Mouse (Mus musculus) limb, embryonic 14.5 days (tissue): Measurements from ENCODE around the gene U2surp. TPM values are rescaled to one million over a fixed set of nuclear protein-coding genes. Genes with fewer than 3 reads are reported as not detected.
A peak's percentile ranks its signal among the peaks of the same experiment; 100 is the strongest.

Source experiments
- ATAC-seq: fragments of 200-750 bp; cut with Nextera tagmentation; 2 replicates; pipeline ENCODE4 v1.8.0; 2017; ENCODE audit warnings: low read depth, moderate number of reproducible peaks, moderate TSS enrichment; ENCODE audit not compliant: low FRiP score
- DNase-seq: peaks from one replicate; pipeline ENCODE4 v3.0.0-alpha.2; 2015; ENCODE audit warnings: low spot score
- H3K27ac ChIP-seq: fragments of 300-500 bp; sonication (generic); replicated peaks from 2 replicates; pipeline ENCODE4 v1.5.1; 2014; ENCODE audit warnings: low read depth, mild to moderate bottlenecking, low read length, moderate library complexity, mixed read lengths
- H3K27me3 ChIP-seq: fragments of 300-500 bp; sonication (generic); 2 replicates; pipeline ENCODE4 v1.6.1; 2014; ENCODE audit warnings: low read length, mixed read lengths; ENCODE audit not compliant: control insufficient read depth, insufficient read depth
- H3K36me3 ChIP-seq: fragments of 300-500 bp; sonication (generic); 2 replicates; pipeline ENCODE4 v1.6.1; 2014; ENCODE audit warnings: mild to moderate bottlenecking, low read length, moderate library complexity, mixed read lengths; ENCODE audit not compliant: control insufficient read depth, insufficient read depth
- H3K4me1 ChIP-seq: fragments of 300-500 bp; sonication (generic); 2 replicates; pipeline ENCODE4 v1.6.1; 2014; ENCODE audit warnings: antibody characterized with exemption, low read length, mixed read lengths; ENCODE audit not compliant: control insufficient read depth, insufficient read depth
- H3K4me2 ChIP-seq: fragments of 300-500 bp; sonication (generic); replicated peaks from 2 replicates; pipeline ENCODE4 v1.6.1; 2014; ENCODE audit warnings: low read depth, mild to moderate bottlenecking, low read length, moderate library complexity; ENCODE audit not compliant: severe bottlenecking
- H3K4me3 ChIP-seq: fragments of 300-500 bp; sonication (generic); replicated peaks from 2 replicates; pipeline ENCODE4 v1.5.1; 2014; ENCODE audit warnings: low read length
- H3K9ac ChIP-seq: fragments of 300-500 bp; sonication (generic); 2 replicates; pipeline ENCODE4 v1.6.1; 2014; ENCODE audit warnings: mild to moderate bottlenecking, low read depth, low read length, moderate library complexity; ENCODE audit not compliant: severe bottlenecking
- H3K9me3 ChIP-seq: fragments of 300-500 bp; sonication (generic); 2 replicates; pipeline ENCODE4 v1.6.1; 2016; ENCODE audit warnings: low read length; ENCODE audit not compliant: control insufficient read depth
- POLR2A ChIP-seq: fragments of 200-500 bp; IDR thresholded peaks from 2 replicates; pipeline ENCODE4 v1.8.0; 2012; ENCODE audit warnings: inconsistent platforms, mild to moderate bottlenecking, moderate library complexity, borderline replicate concordance; ENCODE audit not compliant: insufficient read depth, insufficient read length; ENCODE audit errors: extremely low read depth
- WGBS: fragments of 180-500 bp; shearing (Covaris S2); extraction: QIAGEN DNeasy Blood & Tissue Kit; methylation state at CpG from one replicate; pipeline ENCODE4 v1.1.7; 2014; 5-methylcytosine and 5-hydroxymethylcytosine counted together
- polyA plus RNA-seq, 2 experiments: library from polyadenylated mRNA; depleted of rRNA in 1 of 2; stranded (reverse) in 1 of 2; unstranded in 1 of 2; fragments of >200 nt; fragmentation: Nextera tagmentation in 1 of 2; extraction: Ambion mirVana in 1 of 2; gene quantifications; 2 replicates each; pipeline versions ENCODE4 v1.2.1 to v1.2.3; 2012 to 2014

The U2surp gene
- polyA plus RNA-seq, 2 experiments = 35.3 to 115 TPM

DNA sequence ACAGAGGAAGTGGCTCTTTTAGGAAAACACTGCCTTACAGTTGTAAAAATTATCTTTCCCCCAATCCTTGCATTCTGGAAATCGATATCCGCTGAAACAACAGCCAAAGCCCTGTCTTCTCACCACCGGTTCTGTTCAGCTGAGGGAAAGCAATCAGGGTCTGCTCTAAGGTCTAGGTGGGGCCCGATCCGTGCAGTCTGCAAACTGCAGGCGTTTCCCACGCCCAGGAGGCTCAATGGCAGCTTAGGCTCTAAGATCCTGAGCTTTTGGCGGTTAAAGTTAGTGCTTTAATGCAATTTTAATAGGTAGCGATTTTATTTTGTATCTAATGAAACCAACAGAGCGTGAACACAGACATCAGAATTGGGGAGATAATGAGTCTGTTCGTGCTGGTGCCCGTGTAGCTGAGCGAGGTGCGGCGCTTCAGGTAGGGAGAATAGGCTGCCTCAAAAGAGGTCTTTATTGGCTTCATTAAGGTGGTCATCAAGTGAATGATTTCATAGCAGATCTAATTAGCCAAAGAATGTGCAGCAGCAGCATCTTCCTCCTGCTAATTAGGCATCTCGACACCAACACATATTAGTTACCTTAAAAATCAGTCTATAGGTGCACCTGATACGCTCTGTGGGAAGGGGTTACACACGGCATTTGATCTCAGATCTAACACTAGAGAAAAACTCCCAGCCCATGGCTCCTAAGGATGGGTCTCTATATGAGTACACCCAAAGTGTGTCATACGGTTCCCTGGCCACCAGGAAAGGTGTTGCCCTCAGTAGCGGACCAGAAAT lies 76.1 kb downstream of the U2surp start:
- ATAC-seq (no peak), DNase-seq (no peak)
- Histone ChIP-seq H3K9me3 (no peaks in the 10 kb centered on the region), H3K27ac (no peak overlapping the region), H3K36me3 (no peaks in the 10 kb centered on the region), H3K27me3 (no peaks in the 10 kb centered on the region), H3K4me1 (no peaks in the 10 kb centered on the region), H3K4me3 (no peak overlapping the region), H3K4me2 (no peak overlapping the region), H3K9ac (no peak overlapping the region)
- WGBS = 65% methylated on average over 20 of the region's 20 CpGs
- no peak for TF ChIP-seq POLR2A

DNA sequence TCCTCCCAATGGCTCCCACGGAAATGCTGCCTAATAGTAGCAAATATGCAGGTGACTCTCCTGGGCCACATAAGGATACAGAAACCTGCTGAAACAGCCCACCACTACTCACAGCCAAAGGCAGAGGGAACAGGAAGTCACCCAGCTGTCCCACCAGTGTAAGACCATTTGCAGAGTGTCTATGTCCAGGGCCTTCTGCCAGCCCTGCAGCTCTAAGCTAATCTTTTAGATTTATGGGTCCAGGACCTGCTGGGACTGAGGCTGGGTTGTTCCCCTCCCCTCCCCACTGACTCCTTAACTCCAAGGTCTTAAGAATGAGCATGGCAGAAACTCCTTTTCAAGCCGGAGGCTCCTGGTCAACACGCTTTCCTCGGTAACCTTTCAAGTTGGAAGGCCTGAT lies 83.5 kb downstream of the U2surp start:
- Histone ChIP-seq H3K4me2 (no peak overlapping the region), H3K36me3 (no peaks in the 10 kb centered on the region), H3K9ac (no peak overlapping the region), H3K4me1 (peaks cover 7% of the 10 kb centered on the region; the same call in 1 of the 2 replicates), H3K27ac (no peak overlapping the region), H3K9me3 (no peaks in the 10 kb centered on the region), H3K4me3 (no peak overlapping the region), H3K27me3 (no peaks in the 10 kb centered on the region)
- no peak for TF ChIP-seq POLR2A
- ATAC-seq (no peak), DNase-seq (no peak)
- 55% methylated on average over 4 of the region's 4 CpGs for WGBS

DNA sequence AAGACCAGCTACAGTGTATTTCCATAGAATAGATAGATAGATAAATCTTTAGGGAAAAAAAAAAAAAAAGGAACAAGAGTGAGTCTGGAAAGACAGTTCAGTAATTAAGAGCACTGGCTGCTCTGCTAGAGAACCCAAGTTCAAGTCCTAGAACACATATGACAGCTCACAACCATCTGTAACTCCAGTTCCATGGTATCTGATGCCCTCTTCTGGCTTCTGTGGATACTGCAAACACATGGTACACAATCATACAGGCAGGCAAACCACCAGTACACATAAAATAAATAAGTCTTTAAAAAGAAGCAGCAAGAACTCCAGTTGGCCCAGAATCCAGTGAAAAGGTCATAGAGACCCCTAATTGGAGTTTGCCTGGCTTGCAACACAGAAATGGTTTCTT lies 97.9 kb downstream of the U2surp start:
- no peaks in the 10 kb centered on the region for H3K9me3 ChIP-seq
- H3K4me1 ChIP-seq = no peaks in the 10 kb centered on the region
- no peak for DNase-seq
- ATAC-seq = no peak
- H3K9ac ChIP-seq = no peak overlapping the region
- no peaks in the 10 kb centered on the region for H3K36me3 ChIP-seq
- TF ChIP-seq POLR2A = no peak
- H3K27ac ChIP-seq = no peak overlapping the region
- H3K4me2 ChIP-seq = no peak overlapping the region
- no peaks in the 10 kb centered on the region for H3K27me3 ChIP-seq
- H3K4me3 ChIP-seq = no peak overlapping the region

DNA sequence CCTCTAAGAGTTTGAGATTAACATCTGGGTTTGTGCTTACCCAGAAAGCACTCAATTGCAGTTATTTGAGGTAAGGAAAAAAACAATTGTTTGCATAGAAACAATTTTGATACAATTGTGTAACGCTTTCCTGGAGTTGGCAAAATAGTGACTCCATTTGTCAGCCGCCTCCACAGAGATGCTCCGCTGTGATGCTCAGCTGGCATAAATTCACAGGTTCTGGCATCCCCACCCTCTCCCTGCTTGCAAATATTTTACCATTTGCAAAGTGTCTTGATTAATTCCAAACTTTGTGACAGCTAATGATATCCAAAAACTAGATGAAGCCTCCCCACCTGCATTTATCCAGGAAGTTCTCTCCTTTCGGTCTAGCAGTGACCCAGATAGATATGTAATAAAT lies 99.7 kb downstream of the U2surp start:
- ATAC-seq (no peak), DNase-seq (no peak)
- Histone ChIP-seq H3K36me3 (no peaks in the 10 kb centered on the region), H3K4me1 (no peaks in the 10 kb centered on the region), H3K9me3 (no peaks in the 10 kb centered on the region), H3K27me3 (0 out of 2 replicates have a peak, but pooled peaks cover 3% of the 10 kb centered on the region), H3K4me2 (no peak overlapping the region), H3K27ac (no peak overlapping the region), H3K4me3 (no peak overlapping the region), H3K9ac (no peak overlapping the region)
- no peak for TF ChIP-seq POLR2A
- 72% methylated on average over 4 of the region's 4 CpGs for WGBS

DNA sequence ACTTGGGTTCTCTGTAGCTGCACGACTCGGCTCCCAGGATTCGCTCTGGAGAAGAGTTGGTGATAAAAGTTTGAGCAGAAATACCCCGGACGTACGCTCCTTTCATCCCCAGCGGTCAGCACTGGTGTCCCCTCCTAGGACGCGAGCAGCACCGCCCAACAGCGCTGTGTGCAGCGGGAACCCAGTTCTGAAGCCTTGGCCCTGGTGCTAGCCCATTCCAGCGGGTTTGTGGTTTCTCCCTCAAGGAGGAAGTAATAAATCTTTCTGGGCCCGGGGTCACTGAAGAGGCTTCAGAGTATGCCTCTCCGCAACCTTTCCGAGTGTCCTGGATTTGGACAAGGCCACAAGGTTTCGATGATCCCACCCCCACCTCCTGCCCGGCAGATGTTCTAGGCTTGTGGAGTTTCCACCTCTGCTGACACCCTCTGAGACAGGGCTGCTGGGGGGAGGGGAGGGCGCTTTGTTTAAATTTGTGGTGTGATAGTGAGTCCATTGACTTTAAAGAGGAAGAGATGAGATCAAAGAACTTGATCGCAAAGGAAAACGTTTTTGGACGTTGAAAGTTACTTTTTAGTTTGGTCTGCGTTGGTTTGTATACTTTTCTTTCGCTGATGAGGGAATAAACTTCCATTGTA lies 104.1 kb downstream of the U2surp start:
- Histone ChIP-seq H3K4me3 (peak overlapping the region; percentile 72), H3K36me3 (peaks cover 9% of the 10 kb centered on the region), H3K27me3 (0 out of 2 replicates have a peak, but pooled peaks cover 3% of the 10 kb centered on the region), H3K27ac (peak overlapping the region; percentile 64; the same call in 1 of the 2 replicates), H3K4me1 (peaks cover 8% of the 10 kb centered on the region; the same call in 1 of the 2 replicates), H3K9me3 (no peaks in the 10 kb centered on the region), H3K4me2 (peak overlapping the region; percentile 94), H3K9ac (peak overlapping the region; percentile 78)
- DNase-seq (no peak), ATAC-seq (peak; percentile 42; the same call in 1 of the 2 replicates)
- TF ChIP-seq POLR2A = no peak
- WGBS = 2% methylated on average over 24 of the region's 24 CpGs

Other genes starting within 250 kb of the U2surp start
- 7.5 and 9.7 TPM in 2 replicates for gene Chst2, start 105.3 kb downstream of the U2surp start, polyA plus RNA-seq (2012; rRNA removed)
- 10.6 and 12.9 TPM in 2 replicates for gene Chst2, start 105.3 kb downstream of the U2surp start, polyA plus RNA-seq (2014; fragmentation: Nextera tagmentation; extraction: Ambion mirVana)
- 0.33 and 0.38 TPM in 2 replicates for gene Paqr9, start 47.7 kb upstream of the U2surp start, polyA plus RNA-seq (2012; rRNA removed)
- gene Paqr9, start 47.7 kb upstream of the U2surp start, polyA plus RNA-seq (2014; fragmentation: Nextera tagmentation; extraction: Ambion mirVana) = 0.08 and 0.12 TPM in 2 replicates
- gene Pcolce2, start 125.6 kb upstream of the U2surp start, polyA plus RNA-seq (2012; rRNA removed) = 6.3 and 6.8 TPM in 2 replicates
- gene Pcolce2, start 125.6 kb upstream of the U2surp start, polyA plus RNA-seq (2014; fragmentation: Nextera tagmentation; extraction: Ambion mirVana) = 17.7 and 18.6 TPM in 2 replicates
- 3.4 and 3.6 TPM in 2 replicates for gene Trpc1, start 238.4 kb upstream of the U2surp start, polyA plus RNA-seq (2012; rRNA removed)
- gene Trpc1, start 238.4 kb upstream of the U2surp start, polyA plus RNA-seq (2014; fragmentation: Nextera tagmentation; extraction: Ambion mirVana) = 2.7 and 2.9 TPM in 2 replicates